Mouse (Mus musculus): ENCODE results near the gene Sema3b.

GRCm38 (mm10) chr9:107633091-107633660 is 24.1 kb upstream of the Sema3b start:
- TF ChIP-seq CTCF (IDR thresholded peaks at IDR 0.05; ENCODE audit: low read depth) (no peak), EP300 (IDR thresholded peaks at IDR 0.05; ENCODE audit: low read depth) (0 out of 2 replicates have a peak, but pooled peaks have one; percentile 25)
